Mouse (Mus musculus) stomach, embryonic 14.5 days (tissue): ENCODE results near the gene B4galnt3. TPM values are rescaled to one million over a fixed set of nuclear protein-coding genes. Genes with fewer than 3 reads are reported as not detected.

ENCODE experiments used
- ATAC-seq: fragments of 200-750 bp; cut with Nextera tagmentation; 2 replicates; pipeline ENCODE4 v1.8.0; 2017; ENCODE audit warnings: low read depth, moderate TSS enrichment; ENCODE audit not compliant: insufficient number of reproducible peaks, insufficient read depth, low FRiP score
- H3K27ac ChIP-seq: fragments of 300-500 bp; sonication (generic); 2 replicates; pipeline ENCODE4 v1.5.1; 2014; ENCODE audit warnings: mild to moderate bottlenecking, low read length, moderate library complexity, mixed read lengths
- H3K27me3 ChIP-seq: fragments of 300-500 bp; sonication (generic); 2 replicates; pipeline ENCODE4 v1.6.1; 2014; ENCODE audit warnings: low read length, control low read depth, mixed read lengths; ENCODE audit not compliant: control insufficient read depth, insufficient read depth
- H3K36me3 ChIP-seq: fragments of 300-500 bp; sonication (generic); 2 replicates; pipeline ENCODE4 v1.6.1; 2014; ENCODE audit warnings: mild to moderate bottlenecking, control low read depth, low read length, moderate library complexity, mixed read lengths; ENCODE audit not compliant: control insufficient read depth, insufficient read depth
- H3K4me1 ChIP-seq: fragments of 300-500 bp; sonication (generic); 2 replicates; pipeline ENCODE4 v1.6.1; 2014; ENCODE audit warnings: low read length, control low read depth, mixed read lengths; ENCODE audit not compliant: control insufficient read depth, insufficient read depth
- H3K4me2 ChIP-seq: fragments of 300-500 bp; sonication (generic); replicated peaks from 2 replicates; pipeline ENCODE4 v1.6.1; 2014; ENCODE audit warnings: low read depth, low read length, control low read depth
- H3K4me3 ChIP-seq: fragments of 300-500 bp; sonication (generic); 2 replicates; pipeline ENCODE4 v1.5.1; 2014; ENCODE audit warnings: low read depth, low read length, control low read depth
- H3K9ac ChIP-seq: fragments of 300-500 bp; sonication (generic); replicated peaks from 2 replicates; pipeline ENCODE4 v1.6.1; 2014; ENCODE audit warnings: low read depth, mild to moderate bottlenecking, control low read depth, low read length, moderate library complexity, mixed read lengths
- H3K9me3 ChIP-seq: fragments of 300-500 bp; sonication (generic); 2 replicates; pipeline ENCODE4 v1.6.1; 2016; ENCODE audit warnings: low read depth, low read length, control low read depth; ENCODE audit not compliant: control insufficient read depth
- WGBS: fragments of 180-500 bp; shearing (Covaris S2); extraction: QIAGEN DNeasy Blood & Tissue Kit; methylation state at CpG from one replicate; pipeline ENCODE4 v1.1.7; 2014; 5-methylcytosine and 5-hydroxymethylcytosine counted together
- polyA plus RNA-seq: library from polyadenylated mRNA; unstranded; fragments of >200 nt; fragmentation: Nextera tagmentation; extraction: Ambion mirVana; gene quantifications from 2 replicates; pipeline ENCODE4 v1.2.1, GENCODE M21; 2014

Gene B4galnt3
- polyA plus RNA-seq, 1 experiment from 2014 or later: 0.09 TPM

DNA sequence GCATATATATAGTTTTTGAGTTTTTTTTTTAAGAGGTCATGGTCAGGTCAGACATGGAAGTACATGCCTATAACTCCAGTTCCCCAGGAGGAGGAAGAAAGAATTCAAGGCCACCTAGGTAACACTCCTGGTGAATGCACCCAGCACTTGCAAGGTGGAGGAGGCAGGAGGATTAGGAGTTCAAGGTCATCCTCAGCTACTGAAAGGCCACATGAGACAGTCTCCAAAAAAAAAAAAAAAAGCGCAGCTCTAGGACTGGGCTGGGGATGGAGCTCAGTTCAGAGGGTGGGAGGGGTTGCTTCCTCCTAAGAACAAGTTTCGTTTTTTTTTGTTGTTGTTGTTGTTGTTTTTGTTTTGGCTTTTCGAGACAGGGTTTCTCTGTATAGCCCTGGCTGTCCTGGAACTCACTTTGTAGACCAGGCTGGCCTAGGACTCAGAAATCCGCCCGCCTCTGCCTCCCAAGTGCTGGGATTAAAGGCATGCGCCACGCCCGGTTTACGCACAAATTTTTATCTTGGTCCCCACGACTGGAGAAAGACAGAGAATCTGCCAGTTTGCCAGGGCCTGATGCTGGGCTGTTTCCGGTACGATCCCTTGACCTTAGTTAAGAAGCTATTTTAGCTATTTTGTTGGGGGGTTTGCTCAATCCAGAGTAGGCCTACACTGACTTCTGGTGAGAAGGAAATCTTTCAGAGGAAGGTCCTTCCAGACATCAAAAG lies 109.2 kb downstream of the B4galnt3 start:
- H3K27ac ChIP-seq: no peak overlapping the region
- H3K27me3 ChIP-seq: no peaks in the 10 kb centered on the region
- H3K4me2 ChIP-seq: no peak overlapping the region
- H3K9ac ChIP-seq: no peak overlapping the region
- WGBS: 89% methylated on average over 12 of the region's 12 CpGs
- ATAC-seq: no peak
- no peaks in the 10 kb centered on the region for H3K9me3 ChIP-seq
- no peak overlapping the region for H3K4me3 ChIP-seq
- H3K4me1 ChIP-seq: no peaks in the 10 kb centered on the region; the same call in 1 of the 2 replicates
- no peaks in the 10 kb centered on the region for H3K36me3 ChIP-seq

DNA sequence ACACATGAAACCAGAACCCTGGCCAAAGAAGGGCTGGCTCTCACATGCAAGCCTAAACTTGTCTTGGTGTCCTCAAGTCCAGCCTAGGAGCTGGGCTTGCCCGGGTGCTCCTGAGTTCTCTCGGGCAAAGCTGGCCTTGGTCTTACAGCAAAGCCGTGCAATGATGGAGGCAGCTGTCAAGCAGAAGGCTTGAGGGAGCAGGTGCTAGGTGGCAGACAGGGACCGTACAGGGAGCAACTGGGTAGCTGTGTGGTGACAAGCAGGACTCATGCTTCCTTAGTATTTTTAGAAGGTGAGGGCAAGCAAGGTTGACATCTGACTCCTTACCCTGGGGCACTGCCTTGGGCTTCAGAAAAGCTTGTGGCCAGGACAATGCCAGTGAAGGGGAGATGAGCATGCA lies 110.6 kb downstream of the B4galnt3 start:
- H3K9ac ChIP-seq: no peak overlapping the region
- H3K9me3 ChIP-seq: no peaks in the 10 kb centered on the region
- H3K27ac ChIP-seq: no peak overlapping the region
- H3K4me2 ChIP-seq: no peak overlapping the region
- no peaks in the 10 kb centered on the region; the same call in 1 of the 2 replicates for H3K4me1 ChIP-seq
- H3K36me3 ChIP-seq: no peaks in the 10 kb centered on the region
- ATAC-seq: no peak
- H3K4me3 ChIP-seq: no peak overlapping the region
- WGBS: 86% methylated on average over 4 of the region's 4 CpGs
- H3K27me3 ChIP-seq: no peaks in the 10 kb centered on the region

DNA sequence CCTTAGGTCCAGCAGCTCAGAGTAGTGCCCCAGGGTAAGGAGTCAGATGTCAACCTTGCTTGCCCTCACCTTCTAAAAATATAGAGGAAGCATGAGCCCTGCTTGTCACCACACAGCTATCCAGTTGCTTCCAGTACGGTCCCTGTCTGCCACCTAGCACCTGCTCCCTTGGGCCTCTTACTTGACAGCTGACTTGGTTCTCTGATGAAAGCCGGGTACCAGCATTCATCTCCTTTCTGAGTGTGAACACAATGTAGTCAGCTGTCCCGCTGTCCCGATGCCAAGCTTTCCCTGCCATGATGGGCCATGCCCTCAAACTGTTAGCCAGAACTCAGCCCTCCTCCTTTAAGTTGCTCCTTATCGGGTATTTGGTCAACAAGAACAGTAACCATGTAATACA lies 112.2 kb downstream of the B4galnt3 start:
- H3K4me1 ChIP-seq: no peaks in the 10 kb centered on the region
- no peaks in the 10 kb centered on the region for H3K36me3 ChIP-seq
- H3K4me3 ChIP-seq: no peak overlapping the region
- no peak overlapping the region for H3K4me2 ChIP-seq
- H3K9me3 ChIP-seq: no peaks in the 10 kb centered on the region
- WGBS: 91% methylated on average over 5 of the region's 5 CpGs
- H3K27me3 ChIP-seq: no peaks in the 10 kb centered on the region
- H3K9ac ChIP-seq: no peak overlapping the region
- no peak overlapping the region for H3K27ac ChIP-seq
- ATAC-seq: no peak

DNA sequence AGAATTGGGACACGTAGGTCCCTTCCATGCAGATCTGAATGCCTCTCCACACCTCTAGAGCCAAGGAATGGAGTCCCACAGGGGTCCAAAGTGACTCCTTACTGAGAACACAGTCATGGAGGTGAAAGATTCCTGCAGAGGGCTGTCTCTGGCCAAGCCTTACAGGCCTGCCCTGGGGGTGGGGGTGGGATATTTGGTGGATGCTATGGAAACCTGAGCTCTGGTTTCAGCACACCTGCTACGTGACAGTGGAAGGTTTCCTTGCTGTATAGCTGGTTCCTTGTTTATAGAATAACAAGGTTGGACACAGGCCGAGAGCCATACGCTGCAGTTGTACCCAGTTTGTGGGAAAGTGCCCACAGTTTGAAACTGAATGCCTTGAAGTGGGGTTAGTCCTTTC lies 113.9 kb downstream of the B4galnt3 start:
- Histone ChIP-seq H3K9me3 (no peaks in the 10 kb centered on the region), H3K36me3 (no peaks in the 10 kb centered on the region), H3K4me1 (no peaks in the 10 kb centered on the region), H3K4me2 (no peak overlapping the region), H3K27ac (no peak overlapping the region), H3K27me3 (no peaks in the 10 kb centered on the region), H3K4me3 (no peak overlapping the region), H3K9ac (no peak overlapping the region)
- WGBS: 64% methylated on average over 4 of the region's 4 CpGs
- no peak for ATAC-seq

DNA sequence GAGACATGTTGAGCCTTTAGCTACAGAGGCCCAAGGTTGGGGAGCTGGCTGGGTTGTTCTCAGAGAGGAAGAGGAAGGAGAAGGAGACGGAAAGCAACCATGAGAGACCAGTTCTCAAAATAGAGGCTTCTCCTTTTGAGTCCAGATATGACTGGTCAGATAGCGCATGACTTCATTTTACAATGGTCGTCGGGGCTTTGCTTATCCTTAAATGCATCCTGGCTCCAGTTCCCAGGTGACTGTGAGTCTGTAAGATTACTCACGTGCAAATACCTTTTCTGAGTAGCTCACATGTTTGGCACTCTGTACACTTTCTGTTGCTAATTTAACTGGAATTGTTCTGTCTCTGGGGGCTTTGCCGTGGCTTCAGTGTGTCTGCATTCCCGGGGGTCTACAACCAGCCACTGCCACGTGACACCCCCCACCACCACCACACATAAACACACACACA lies 114.6 kb downstream of the B4galnt3 start:
- H3K4me3 ChIP-seq: no peak overlapping the region
- H3K9ac ChIP-seq: no peak overlapping the region
- no peaks in the 10 kb centered on the region for H3K27me3 ChIP-seq
- H3K27ac ChIP-seq: no peak overlapping the region
- H3K36me3 ChIP-seq: no peaks in the 10 kb centered on the region
- ATAC-seq: no peak
- H3K4me1 ChIP-seq: no peaks in the 10 kb centered on the region
- H3K9me3 ChIP-seq: no peaks in the 10 kb centered on the region
- WGBS: 79% methylated on average over 8 of the region's 8 CpGs
- H3K4me2 ChIP-seq: no peak overlapping the region

DNA sequence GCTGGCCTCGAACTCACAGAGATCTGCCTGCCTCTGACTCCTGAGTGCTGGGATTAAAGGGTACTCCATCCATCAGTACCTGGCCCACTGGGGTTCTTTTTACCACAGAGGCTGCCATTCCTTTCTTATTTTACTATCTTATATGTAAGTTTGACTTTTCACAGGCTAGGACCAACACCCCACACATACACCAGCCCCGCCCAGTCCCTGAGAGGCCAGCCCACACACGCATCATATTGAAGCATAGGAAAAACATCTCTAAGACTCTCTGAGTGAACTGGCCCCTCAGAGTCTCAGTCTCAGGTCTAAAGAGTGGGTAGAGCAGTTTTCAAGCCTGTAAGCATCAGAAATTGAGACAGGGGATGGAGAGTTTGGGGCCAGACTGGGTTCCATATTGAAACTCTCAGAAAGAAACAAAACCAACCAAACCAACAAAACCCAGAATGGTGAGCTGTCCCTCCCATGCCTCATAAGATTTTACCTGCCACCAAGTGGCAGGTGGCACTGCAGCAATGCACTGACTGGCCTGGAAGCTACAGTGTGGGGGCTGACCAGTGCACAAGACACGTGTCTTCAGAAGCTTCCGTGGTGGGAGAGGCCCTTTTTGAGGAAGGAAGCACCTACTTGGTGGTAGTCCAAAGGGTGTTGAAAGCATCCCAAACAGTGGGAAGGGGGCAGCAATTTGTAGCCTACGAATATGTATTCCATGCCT lies 115.2 kb downstream of the B4galnt3 start:
- Histone ChIP-seq H3K36me3 (no peaks in the 10 kb centered on the region), H3K9ac (no peak overlapping the region), H3K9me3 (no peaks in the 10 kb centered on the region), H3K4me1 (no peaks in the 10 kb centered on the region), H3K4me3 (no peak overlapping the region), H3K4me2 (no peak overlapping the region), H3K27ac (no peak overlapping the region), H3K27me3 (no peaks in the 10 kb centered on the region)
- ATAC-seq: no peak
- WGBS: 88% methylated on average over 6 of the region's 6 CpGs

DNA sequence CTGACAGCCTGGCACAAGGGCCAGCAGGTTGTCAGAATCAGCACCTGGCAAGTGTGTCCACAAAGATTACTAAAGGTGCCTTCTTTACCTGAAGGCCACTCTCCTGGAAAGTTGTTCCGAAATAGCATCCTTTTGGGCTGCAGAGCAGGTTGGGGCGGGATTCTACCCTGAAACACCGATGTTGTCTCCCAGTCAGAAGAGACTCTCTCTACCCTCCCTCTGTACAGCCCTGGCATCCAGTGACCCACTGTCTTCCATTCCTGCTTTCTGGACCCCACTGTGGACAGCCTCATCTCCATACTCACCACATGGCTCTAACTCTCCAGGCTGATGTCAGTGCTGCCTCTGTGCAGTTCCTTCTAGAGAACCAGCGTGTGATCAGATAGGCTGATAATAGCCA lies 118.7 kb downstream of the B4galnt3 start:
- H3K27ac ChIP-seq: no peak overlapping the region
- H3K4me2 ChIP-seq: no peak overlapping the region
- no peak overlapping the region for H3K9ac ChIP-seq
- ATAC-seq: no peak
- WGBS: 95% methylated on average over 4 of the region's 4 CpGs
- H3K36me3 ChIP-seq: no peaks in the 10 kb centered on the region
- 0 out of 2 replicates have a peak, but pooled peaks cover 5% of the 10 kb centered on the region for H3K4me1 ChIP-seq
- no peaks in the 10 kb centered on the region for H3K9me3 ChIP-seq
- H3K4me3 ChIP-seq: no peak overlapping the region
- no peaks in the 10 kb centered on the region for H3K27me3 ChIP-seq

DNA sequence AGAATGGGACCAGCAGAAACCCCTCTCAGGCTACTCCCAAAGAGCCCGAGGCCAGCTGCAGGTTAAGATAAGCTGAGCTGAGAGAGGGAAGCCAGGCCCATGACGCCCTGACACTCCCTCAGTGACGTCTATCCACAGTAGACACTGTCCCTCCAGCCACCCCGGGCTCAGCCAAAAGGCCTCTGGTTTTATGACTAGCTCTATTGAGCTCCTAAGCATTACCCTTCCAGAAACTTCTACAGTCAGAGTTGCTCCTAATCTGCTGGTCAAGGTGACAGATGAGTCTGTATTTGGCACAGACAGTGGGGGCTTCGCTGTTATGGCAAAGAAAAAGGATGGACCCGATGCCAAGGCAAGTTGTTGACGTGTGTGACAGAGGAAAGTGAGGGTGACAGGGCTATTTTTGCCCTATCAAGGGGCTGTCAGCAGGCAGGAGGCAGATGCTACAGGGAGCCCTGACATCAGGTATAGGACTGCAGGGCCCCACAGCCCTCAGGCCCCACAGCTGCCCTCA lies 119.7 kb downstream of the B4galnt3 start:
- Histone ChIP-seq H3K27me3 (no peaks in the 10 kb centered on the region), H3K9ac (no peak overlapping the region), H3K36me3 (no peaks in the 10 kb centered on the region), H3K27ac (no peak overlapping the region), H3K4me3 (no peak overlapping the region), H3K9me3 (no peaks in the 10 kb centered on the region), H3K4me2 (no peak overlapping the region), H3K4me1 (0 out of 2 replicates have a peak, but pooled peaks cover 5% of the 10 kb centered on the region)
- ATAC-seq: peak; percentile 91; the same call in 1 of the 2 replicates
- WGBS: 65% methylated on average over 7 of the region's 7 CpGs
